Mouse (Mus musculus) testis, adult 2 months (tissue): ENCODE data around the gene Arl6. TPM values are rescaled to one million over a fixed set of nuclear protein-coding genes. Genes with fewer than 3 reads are reported as not detected.

Source experiments
- H3K27ac ChIP-seq: fragments of 200-500 bp; 2 replicates; pipeline ENCODE4 v1.5.1; 2012; ENCODE audit warnings: low read depth, low read length; ENCODE audit not compliant: control insufficient read depth, insufficient read depth
- H3K27me3 ChIP-seq: fragments of 200-500 bp; 2 replicates; pipeline ENCODE4 v1.6.1; 2012; ENCODE audit warnings: mild to moderate bottlenecking, low read length, moderate library complexity; ENCODE audit not compliant: control insufficient read depth, insufficient read depth
- H3K36me3 ChIP-seq: fragments of 200-500 bp; 2 replicates; pipeline ENCODE4 v1.6.1; 2012; ENCODE audit warnings: mild to moderate bottlenecking, low read length; ENCODE audit not compliant: control insufficient read depth, insufficient read depth
- H3K4me1 ChIP-seq: fragments of 200-500 bp; 2 replicates; pipeline ENCODE4 v1.6.1; 2012; ENCODE audit warnings: low read length; ENCODE audit not compliant: control insufficient read depth, insufficient read depth
- H3K4me3 ChIP-seq: fragments of 200-500 bp; 2 replicates; pipeline ENCODE4 v1.5.1; 2012; ENCODE audit warnings: low read depth, mild to moderate bottlenecking, low read length, moderate library complexity, mixed read lengths; ENCODE audit not compliant: control insufficient read depth
- CTCF ChIP-seq: fragments of 200-500 bp; IDR thresholded peaks from 2 replicates; pipeline ENCODE4 v1.5.1; 2012; ENCODE audit warnings: low read depth, mild to moderate bottlenecking, inconsistent platforms, low read length, moderate library complexity; ENCODE audit not compliant: control insufficient read depth, insufficient read depth, insufficient replicate concordance
- POLR2A ChIP-seq: fragments of 200-500 bp; IDR thresholded peaks from 2 replicates; pipeline ENCODE4 v1.6.1; 2012; ENCODE audit warnings: low read depth, mild to moderate bottlenecking, inconsistent platforms, low read length, moderate library complexity; ENCODE audit not compliant: control insufficient read depth
- polyA plus RNA-seq: library from polyadenylated mRNA; depleted of rRNA; stranded (reverse); fragments of >200 nt; gene quantifications from 2 replicates; pipeline ENCODE4 v1.2.3, GENCODE M21; 2012; rRNA removed

Arl6 gene
- polyA plus RNA-seq, 1 experiment, result 15.6 TPM

DNA sequence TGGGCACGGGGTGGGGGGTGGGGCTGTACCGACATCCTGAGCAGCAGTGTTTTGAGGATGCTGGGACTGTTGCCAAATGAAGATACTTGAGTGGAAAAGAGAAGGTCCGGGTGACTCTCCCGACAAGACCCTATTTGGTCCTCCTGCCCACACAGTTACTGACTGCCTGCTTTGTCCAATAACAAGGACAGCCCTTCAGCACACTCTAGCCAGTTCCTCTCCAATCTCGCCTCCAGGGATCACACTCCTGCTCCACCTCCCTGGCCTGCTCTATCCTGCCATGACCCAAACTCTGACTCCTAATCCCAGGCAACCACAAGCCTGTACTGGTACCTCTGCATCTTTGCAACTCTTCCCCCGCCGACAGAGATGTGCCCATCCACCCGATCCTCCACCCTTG, 69.4 kb downstream of the Arl6 start:
- no peaks in the 10 kb centered on the region for H3K36me3 ChIP-seq
- TF ChIP-seq CTCF (no peak), POLR2A (no peak)
- no peak overlapping the region for H3K27ac ChIP-seq
- no peaks in the 10 kb centered on the region for H3K27me3 ChIP-seq
- no peaks in the 10 kb centered on the region; the same call in 1 of the 2 replicates for H3K4me1 ChIP-seq
- H3K4me3 ChIP-seq, result no peak overlapping the region

DNA sequence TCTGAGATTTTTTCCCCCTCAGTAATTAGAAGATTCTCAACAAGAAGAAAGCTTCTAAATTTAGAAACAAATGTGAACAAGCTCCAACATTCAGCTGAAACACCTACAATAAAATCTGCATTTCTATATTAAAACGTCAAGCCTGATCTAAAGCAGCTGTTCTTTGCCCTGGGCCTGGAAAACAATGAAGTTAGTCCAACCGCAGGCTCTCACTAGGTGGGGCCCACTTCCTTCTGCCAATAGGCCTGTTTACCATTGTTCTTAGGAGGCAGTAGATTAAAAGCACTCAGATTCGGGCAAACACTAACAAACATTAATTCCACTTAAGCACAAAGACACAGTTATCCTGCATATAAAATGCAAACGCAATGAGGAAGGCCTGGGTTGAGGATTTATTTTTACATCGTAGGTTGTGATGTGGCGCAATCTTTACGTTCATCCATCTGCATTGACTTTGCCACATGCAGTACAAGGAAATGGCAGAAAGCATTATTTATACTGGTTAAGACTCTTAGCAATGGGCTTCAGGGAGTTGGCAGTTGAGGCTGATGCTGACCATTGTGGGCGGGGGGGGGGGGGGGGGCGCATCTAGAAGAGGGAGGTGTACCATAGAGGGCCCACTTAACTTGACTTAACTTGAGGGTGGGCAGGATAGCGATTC, 71.3 kb downstream of the Arl6 start:
- no peaks in the 10 kb centered on the region for H3K27me3 ChIP-seq
- H3K4me1 ChIP-seq, result no peaks in the 10 kb centered on the region
- H3K27ac ChIP-seq, result no peak overlapping the region
- TF ChIP-seq POLR2A, result no peak
- no peak for TF ChIP-seq CTCF
- H3K4me3 ChIP-seq, result no peak overlapping the region
- no peaks in the 10 kb centered on the region for H3K36me3 ChIP-seq

DNA sequence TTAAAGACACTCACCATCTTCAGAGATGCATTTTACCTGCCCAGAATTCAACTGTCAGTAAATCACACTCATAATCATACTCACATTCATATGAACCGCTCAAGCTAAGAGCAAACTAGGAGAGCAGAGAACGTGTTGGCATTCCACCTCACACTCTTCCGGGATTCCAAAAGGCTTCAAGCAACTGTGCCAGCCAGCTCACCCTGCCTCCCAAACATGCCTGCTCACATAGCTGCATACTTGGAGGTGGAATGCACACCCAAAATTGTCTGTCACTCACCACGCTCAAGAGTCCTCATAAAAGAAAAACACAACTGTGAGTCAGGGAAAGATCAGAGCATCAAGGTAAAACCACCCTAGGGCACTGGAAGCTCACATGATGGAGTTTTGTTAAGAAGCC, 72.8 kb downstream of the Arl6 start:
- Histone ChIP-seq H3K36me3 (no peaks in the 10 kb centered on the region), H3K27ac (no peak overlapping the region), H3K4me3 (no peak overlapping the region), H3K4me1 (no peaks in the 10 kb centered on the region), H3K27me3 (no peaks in the 10 kb centered on the region)
- no peak for TF ChIP-seq CTCF

GRCm38 (mm10) chr16:59565631-59566030, 73.6 kb downstream of the Arl6 start:
- H3K27ac ChIP-seq, result no peak overlapping the region
- H3K4me3 ChIP-seq, result no peak overlapping the region
- H3K4me1 ChIP-seq, result no peaks in the 10 kb centered on the region
- H3K27me3 ChIP-seq, result no peaks in the 10 kb centered on the region
- TF ChIP-seq POLR2A, result no peak
- no peaks in the 10 kb centered on the region for H3K36me3 ChIP-seq

- Histone ChIP-seq H3K4me3 (no peak overlapping the region), H3K4me1 (peaks cover 4% of the 10 kb centered on the region; the same call in 1 of the 2 replicates), H3K36me3 (no peaks in the 10 kb centered on the region; the same call in 1 of the 2 replicates), H3K27ac (no peak overlapping the region), H3K27me3 (no peaks in the 10 kb centered on the region)
- TF ChIP-seq POLR2A, result no peak
- no peak for TF ChIP-seq CTCF
Measured at GRCm38 (mm10) chr16:59564025-59564424, 75.2 kb downstream of the Arl6 start.

Other genes starting within 250 kb of the Arl6 start
- 0.02 TPM in 1 of 2 replicates, not detected in the other for gene Gabrr3, start 232.1 kb downstream of the Arl6 start, polyA plus RNA-seq
- gene Riox2, start 167.6 kb downstream of the Arl6 start, polyA plus RNA-seq, result 2.4 and 2.7 TPM in 2 replicates
- gene Crybg3, start 38.4 kb downstream of the Arl6 start, polyA plus RNA-seq, result 33.4 and 36.0 TPM in 2 replicates